Mouse (Mus musculus) R1 (cell line): ENCODE measurements around the gene Ercc6l2.

Experiments used
- DNase-seq: peaks from one replicate; pipeline ENCODE4 v3.0.0-alpha.2; 2018; ENCODE audit warnings: low read depth, low spot score

The Ercc6l2 gene

DNA sequence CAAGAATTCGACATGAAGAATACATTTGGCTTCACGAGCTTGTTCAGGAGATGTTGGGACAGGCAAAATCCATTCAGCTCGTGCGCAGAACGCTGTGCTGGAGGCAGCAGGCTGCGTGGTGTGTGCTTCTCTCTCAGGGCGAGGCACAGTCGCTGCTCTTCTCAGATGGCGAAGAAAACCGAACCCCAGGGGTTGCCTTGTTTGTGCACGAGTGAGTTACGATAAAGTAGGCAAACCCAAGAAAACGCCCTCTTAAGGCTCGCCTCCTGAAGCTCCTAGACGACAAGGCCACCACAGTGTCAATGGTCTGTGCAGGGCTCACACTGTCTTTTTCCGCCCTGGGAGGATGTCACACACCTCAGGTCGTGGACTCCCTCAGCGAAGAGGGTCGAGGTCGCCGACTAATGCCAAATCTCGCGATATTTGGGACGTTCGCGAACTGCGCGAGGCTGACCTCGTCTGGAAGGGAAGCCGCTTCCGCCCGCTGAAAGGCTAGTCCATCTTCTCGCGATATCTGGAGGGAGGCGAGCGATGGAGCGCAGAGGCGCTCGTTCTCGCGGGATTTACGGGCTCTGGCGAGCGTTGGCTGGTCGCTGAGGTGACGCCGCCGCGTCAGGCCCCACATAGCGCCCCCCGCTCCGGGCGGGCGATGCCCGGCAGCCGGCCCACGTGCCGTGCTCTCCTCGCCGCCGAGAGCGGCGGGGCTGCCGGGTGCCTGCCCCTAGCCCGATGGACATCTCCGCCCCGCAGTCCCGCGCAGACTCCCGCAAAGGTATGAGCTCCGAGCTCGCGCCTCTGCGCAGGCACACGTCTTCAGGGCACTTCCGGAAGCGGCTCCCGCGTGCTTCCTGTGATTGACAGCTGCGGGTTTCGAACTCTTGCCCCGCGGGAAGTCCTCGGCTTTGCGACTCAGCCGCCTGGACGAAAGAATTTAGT, at the start of gene Ercc6l2:
Ercc6l2 (plus strand) TSS at position 495 of the 936 bp plus-strand sequence.
- DNase-seq, result peak; percentile 99

DNA sequence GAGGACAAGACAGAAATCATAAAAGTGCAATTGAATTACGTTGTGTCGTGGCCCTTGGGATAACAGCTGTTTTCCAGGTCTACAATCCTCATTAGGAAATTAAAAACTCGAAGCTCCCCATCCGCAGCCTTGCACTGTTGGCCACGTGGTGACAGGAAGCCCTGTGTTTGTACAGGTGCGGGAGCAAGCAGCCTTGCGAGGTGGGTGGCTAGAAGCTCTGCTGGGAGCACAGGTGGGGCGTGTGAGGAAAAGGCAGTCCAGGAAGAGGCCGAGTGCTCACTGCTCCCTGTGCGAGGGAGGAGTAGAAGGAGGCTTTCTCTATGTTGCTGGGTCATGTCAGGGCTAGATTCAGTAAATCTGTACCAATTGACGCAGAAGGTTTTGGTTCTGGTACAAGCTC, 49.0 kb upstream of the Ercc6l2 start:
- no peak for DNase-seq

DNA sequence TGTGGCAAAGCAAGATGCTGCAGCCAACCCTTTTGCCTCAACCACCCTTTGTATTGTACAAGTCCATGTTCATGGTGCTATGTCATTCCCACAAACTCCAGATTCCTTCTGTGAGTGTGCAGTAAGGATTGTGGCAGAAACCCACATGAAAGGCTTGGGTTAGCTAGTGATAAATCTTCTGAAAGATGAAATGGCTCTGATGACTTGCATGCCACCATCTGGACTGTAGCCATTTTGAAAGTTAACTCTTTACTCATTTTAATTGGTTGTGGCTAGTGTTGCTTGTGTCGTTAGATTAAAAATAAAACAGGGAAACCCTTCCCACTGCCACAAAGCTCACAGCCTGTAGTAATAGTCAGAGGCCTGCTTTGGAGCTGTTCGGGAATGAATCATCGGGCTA, 44.0 kb upstream of the Ercc6l2 start:
- DNase-seq, result no peak

DNA sequence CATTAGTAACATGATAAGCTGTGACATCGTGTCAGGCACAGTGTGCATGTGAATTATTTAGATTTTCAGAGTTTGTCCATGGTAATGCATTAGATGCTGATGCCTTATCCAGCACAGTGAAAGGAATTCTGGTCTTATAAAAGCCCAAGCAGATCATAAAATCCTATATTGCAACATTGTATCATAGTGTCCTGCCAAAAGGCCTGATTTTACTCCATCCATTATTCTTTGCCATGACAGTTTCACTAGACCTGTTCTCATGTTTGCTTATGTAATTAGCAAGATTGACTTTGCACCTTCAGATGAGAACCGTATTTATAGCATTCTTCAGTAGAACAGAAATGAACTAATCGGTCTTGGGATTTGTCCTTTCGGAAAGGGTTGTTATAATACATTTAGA, 36.1 kb upstream of the Ercc6l2 start:
- DNase-seq, result no peak

DNA sequence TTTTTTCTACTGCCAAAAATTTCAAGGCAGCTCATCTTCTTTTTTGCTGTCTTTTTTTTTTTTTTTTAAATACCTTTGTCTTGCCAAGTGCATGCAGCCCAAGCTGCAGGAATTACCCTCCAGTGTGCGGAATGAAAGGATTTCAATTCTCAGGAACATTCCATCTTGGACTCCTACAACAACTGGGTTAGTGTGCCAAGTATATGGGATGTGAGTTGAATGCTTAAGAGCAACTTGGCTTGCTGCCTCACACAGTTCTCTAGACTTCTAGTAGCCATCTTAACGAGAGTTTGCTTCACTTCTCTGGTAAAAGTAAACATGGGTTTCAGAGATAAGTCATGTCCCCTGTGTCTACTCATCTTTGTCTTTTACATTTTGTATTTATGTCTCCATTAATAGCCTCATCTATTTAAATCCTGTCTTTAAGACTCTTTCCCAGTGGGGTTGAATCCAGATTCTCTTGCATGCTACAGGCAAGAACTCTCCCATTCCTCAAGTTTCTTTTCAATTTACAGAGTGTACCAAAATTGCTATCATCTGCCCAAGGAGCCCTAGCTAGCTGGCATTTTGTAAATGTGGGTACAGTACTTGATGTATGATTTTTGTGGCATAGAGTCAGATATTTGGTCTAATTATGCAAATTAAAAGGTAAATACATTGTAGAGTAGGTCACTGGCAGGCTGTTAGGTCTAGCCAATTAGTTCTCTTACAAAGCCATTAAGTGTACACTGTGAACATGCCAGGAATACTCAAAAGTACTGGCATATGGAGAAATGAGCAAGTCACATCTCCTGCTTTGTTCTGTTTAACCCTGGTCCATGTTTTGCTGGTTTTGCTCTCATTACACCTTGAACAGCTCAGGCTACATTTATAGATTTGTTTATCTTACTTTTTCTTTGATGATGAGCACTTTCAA, 35.4 kb upstream of the Ercc6l2 start:
- no peak for DNase-seq

DNA sequence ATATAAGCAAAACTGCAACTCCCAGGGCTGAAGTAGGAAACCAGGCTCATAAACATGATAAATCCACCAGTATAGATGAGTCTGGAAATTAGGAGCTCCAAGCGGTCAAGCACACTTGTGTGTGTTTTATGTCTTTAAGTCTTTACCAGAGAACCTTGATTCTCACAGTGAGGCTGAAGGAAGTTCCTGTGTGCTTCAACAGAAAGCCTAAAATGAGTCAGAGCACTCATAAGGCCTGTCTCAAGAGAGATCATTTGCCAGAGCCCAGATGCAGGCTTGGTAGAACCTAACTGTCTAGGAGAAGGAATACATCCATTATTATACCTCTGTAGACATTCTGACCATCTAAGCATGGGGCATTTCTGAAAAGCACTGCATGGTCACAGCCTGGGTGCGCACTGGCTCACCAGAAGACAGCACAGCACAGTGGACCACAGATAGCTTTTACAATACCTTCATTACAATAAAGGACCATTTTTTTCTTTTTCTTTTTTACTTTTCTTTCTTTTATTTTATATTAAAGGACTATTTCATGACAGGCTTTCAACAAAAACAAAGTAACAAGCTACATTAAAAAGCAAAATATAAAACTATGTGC, 22.7 kb upstream of the Ercc6l2 start:
- DNase-seq, result no peak

DNA sequence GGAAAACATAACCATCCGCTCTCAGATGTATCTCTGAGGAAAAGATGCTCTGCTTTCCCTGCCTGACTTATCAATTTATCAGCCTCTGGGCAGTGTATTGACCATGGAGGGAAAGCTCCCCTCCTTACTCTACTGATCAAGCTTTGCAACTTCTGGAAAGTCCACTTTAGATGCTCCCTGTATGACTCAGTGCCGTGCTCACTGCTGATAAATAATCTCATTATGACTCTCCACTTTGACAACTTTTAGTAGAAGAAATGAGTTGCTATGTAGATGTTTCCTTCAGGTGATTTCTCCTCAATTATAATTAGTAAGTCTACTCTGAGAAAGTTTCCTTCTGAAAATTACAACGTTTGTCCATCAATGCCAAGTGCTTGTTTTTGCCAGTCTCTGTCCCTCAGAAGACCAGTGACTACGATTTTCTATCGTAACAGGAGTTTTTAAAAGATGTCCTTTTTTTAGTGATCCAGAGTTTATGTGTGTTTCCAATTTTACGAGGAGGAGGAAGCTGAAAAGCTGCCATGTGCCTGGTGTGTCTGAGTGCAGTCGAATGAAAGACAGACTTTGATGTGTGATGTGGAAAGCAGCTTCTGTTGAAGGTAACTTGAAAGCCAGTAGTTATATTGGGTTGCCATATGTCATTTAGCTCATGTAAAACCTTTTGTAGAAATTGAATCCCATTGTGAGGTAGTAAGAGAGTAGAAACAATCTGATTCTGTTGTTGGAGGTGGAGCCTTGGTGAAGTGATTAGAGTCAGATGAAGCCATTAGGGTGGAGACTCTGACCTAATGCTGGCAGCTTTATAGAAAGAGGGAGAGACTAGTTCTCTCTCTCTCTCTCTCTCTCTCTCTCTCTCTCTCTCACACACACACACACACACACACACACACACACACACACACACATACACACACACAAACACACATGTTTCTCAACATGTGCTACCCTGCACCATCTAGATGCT, 21.4 kb upstream of the Ercc6l2 start:
- no peak for DNase-seq

DNA sequence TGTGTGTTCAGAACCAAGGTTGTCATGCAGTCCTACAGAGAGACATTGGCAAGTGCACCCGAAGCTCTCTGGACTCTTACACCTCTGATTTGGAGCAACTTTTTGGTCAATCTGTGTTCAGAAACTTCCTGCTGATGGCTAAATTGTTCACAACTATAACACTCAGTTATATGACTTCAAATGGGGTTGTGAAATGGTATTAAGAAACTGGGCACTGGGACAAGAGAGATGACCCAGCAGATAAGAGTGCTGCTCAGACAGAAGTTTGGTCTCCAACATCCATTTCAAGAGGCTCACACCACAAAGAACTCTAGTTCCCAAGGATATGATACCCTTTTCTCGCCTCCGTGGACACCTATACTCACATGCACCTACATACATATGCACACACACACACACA, 16.4 kb upstream of the Ercc6l2 start:
- DNase-seq, result no peak

DNA sequence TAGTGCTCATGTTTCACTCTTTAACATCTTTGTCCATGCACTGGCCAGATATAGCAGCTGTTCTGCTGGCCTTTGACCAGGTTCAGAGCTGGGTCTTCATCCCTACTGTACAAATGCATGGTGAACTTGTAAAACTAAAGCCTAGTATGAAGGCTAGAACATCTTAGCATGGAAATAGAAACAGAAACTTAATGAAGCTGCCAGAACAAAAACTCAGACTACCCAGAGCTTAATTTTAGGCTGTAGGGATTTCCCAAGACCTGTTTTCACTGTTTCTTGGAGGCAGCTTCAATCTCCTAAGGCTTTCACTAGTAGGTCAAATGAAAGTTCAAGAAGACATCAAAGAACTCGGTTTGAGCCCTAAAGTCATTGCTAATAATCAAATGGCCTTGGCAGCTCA, 15.1 kb upstream of the Ercc6l2 start:
- no peak for DNase-seq

DNA sequence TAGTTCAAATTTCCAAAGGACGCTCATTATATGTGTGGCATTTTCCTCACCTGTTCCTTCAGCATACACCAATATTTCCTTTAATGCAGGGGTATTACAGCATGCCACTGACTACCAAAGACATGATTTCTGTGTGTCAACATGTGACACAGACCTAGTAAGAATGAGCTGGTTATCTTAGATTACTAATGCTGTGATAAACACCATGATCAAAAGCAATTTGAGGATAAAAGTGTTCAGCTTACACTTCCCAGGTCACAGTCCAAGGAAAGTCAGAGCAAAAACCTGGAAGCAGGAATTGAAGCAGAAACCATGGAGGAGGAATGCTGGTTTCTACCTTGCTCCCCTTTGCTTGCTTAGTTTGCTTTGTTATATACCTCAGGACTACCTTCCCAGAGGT, 13.8 kb upstream of the Ercc6l2 start:
- DNase-seq, result no peak

DNA sequence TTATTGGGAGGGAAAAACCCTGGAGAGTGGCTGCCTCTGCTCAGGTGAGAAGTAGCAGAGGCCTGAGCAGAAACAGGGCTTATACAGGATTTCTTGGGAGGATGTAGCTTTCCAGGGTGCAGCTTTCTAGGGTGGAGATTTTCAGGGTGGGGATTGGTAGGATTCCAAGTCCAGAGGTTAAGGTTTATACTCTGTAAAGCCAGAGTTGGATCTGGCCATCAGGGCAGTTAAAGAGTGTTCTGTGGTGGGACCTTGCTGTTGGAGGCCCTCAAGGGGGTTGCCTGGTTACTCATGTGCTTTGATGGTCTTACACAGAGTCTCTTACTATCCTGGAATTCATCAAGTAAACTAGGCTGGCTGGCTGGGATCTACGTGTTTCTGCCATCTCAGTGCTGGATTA, 7.8 kb upstream of the Ercc6l2 start:
- no peak for DNase-seq

DNA sequence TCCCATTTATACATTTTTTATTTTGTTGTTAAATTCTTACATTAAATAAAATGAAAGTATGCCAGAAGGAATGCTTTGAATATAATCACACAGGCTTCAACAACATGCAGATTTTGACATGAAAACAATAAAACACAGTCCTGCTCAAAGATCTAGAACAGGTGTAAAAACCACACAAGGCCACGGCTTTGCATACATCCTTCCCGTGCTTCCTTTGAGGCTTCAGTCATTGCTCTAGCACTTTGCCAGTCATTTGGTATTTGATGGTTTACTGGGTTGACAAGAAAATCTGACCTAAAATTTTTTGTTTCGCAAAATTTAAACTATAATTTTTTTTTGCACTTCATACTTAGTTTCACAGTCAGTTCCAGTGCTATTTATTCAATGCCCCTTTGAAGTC, 7.1 kb upstream of the Ercc6l2 start:
- DNase-seq, result no peak

DNA sequence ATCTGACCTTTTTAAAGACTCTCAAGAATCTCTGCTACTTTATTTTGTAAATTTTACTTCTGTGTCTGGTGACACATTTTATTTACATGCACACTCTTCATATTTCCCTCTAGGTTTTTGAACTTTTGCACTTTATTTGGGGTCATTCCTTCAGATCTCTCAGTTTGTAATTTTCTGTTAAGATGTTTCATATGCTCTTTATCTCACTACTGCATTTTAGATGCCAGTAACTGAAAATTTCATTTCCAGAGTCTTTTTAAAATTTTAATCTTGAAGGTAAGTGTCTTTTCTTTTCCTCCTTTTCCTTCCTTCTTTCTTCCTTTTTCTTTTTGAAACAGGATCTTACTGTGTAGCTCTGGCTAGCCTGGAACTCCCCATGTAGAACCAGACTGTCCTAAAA, 3.6 kb upstream of the Ercc6l2 start:
- no peak for DNase-seq

DNA sequence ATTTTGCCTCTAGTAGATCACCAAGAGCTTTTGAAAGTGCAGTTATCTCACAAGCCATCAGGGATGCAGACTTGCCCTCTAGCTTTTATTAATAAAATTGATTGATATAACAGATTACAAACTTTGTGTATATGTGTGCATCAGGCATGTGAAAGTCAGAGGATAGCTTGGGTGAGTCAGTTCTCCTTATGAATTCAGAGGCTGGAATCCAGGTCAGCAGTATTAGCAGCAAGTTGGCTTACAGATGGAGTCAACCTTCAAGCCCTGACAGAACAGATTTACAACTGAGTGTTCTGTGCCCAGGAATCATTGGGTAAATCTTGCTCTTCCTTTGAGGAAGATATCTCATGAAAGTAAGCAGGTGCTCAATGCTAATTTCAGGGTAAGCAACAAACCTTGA, 891 bp downstream of the Ercc6l2 start:
- DNase-seq, result no peak

DNA sequence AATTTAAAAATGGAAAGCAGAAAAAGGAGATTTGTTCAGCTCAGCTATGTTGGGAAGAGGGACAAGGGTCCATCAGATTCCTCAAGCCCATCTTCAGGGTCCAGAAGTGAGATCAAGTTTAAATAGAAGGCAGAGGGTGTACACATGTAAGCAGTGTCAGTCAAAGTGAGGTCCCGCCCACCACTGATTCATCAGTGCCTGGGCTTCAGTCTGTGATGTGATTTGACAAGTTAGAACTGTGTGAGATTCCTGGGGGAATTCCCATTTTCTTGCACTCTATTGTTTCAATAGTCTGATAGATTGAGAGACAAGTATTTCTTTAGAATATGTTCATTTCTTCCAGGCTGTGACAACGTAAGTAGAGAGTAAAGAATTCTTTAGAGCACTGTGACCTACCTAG, 30.7 kb downstream of the Ercc6l2 start:
- DNase-seq, result no peak

DNA sequence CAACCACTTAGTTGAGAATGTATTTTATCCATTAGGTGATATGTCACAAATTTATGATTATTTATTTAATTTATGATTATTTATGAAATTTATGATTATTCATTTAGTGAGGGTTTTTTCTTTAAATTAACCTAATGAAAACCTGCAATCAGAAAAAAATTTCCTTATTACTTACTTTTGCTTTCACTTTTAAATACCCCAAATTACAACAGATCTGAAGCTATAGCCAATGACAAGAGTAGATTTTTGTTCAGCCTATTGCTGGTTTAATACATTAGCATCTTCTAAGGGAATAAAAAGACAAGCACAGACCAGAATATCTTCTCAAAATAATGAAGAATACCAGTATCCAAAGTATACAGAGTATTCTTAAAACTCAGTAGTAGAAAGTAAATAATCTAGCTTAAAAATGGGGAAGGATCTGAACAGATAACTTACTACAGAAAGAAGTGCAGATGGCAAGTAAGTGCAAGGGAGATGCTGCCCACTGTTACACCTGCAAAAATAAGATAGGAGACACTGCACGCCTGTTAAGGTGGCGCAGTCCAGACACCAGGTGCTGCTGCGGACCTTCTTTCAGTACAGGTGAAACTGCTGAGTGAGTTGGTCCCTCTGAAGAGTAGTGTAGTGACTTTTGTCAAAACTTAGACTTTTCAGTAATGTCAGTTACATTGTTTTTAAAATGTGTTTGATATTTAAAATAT, 35.4 kb downstream of the Ercc6l2 start:
- DNase-seq, result no peak

DNA sequence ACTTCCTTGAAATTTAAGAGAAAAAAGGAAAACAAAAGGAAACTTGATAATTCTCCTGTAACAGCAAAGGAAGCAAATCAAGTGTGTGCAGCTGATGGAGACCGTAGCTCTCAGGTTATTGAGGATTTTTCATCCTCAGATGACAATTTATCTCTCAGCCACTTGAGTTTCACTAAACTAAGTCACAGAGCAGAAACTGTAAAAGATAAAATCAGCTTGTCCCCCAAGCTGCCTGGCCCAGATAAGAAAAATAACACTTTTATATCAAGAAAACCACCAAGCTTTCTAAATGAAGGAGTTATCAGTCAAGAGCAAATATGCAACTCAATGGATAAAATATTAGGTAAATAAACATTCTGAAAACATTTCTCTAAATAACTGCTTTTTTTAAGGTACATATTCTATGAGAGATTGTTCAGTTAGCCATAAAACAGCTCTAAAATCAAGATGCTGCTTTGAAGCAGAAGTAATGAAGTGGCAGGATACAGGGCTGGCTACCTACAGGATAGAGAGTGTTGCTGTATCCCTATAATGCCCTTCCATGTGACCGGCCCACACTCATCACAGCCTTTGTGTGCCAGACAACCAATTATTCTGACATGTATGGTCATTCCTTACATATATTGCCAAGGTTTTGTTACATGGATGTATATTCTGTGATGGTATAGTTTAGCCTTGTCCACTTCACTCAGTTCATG, 57.7 kb downstream of the Ercc6l2 start:
- no peak for DNase-seq

DNA sequence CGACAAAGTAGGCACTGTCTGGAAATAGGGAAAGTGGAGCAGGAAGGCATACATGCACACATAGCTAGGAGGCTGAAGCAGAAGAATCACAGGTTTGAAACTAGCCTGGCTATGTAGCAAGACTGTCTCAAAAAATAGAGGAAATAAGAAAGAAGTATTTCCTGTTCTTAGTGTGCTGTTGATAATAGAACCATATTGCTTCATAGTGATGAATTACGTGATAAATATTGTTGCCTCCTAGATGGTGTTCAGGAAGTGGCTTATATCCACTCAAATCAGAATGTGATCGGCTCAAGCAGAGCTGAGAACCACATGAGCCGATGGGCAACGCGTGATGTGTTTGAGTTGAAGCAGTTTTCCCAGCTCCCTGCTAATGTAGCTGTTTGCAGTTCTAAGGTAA, 62.1 kb downstream of the Ercc6l2 start:
- peak; percentile 5 for DNase-seq

DNA sequence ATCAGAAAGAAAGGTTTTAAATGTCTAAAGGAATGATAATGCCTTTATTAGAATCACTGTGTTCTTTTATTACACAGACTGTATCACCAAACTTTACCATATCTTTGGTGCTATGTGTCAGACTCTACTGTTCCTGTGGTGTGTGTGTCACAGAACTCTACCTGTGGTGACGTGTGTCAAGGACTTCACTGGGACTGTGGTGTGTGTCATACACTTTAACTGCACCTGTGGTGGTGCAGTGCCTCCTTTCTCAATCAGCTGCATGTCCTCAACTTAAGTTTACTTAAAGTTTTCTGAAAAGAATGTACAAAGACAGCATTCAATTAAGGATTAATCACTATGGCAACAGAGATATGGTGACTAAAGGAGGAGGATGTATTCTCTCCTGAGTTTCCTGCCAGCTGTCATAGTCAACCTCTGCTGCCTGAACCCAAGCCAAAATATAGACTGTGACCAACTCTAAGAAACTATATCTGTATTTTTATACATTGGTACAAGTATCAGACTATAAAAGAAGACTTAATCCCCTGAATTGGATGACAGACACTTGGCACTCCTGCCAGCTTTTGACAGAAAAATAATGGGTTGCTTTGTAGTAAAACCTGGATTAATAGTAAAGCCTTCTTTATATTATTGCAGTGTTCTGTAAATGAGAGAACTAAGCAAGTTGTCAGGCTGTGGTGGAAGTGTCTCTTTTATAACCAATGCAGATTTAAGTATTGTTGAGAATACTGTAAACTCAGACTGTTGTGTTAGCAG, 64.2 kb downstream of the Ercc6l2 start:
- DNase-seq, result no peak
